Mouse (Mus musculus): Measurements from ENCODE around the gene Prtn3. TPM values are rescaled to one million over a fixed set of nuclear protein-coding genes. Genes with fewer than 3 reads are reported as not detected.

Prtn3 gene
- total RNA-seq (2014; rRNA removed; ENCODE audit: low replicate concordance) (not detected in 2 replicates), polyA plus RNA-seq (2015; fragmentation: Nextera tagmentation; extraction: Ambion mirVana) (0.70 and 0.74 TPM in 2 replicates)

DNA sequence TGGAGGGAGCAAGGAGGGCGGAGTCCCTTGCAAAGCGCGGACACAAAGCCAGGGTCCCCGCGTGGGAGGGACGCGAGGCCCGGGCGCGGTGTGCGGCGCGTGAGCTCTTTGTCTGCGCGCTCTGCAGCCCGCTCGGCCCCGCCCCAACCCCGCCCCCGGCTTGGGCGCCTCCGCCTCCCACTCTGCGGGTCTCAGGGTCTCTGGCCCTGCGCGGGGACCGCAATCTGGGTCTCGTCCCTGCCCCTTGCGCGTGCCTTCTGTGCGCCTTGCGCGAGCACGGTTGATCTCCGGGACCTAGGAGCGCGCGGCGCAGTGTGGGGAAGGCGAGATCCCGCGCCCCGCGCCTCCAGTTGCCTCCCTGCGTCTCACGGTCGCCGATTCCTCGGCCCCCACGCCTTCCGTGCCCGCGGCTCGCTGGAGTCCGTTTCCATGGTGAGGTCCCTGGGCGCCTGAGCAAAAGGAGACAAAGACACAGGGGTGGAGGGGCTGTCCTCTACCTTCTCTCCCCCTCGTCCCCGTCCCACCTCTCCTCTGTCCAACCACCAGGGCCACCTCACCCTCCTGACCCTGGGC lies at the start of gene Prtn3, which contains the start of gene Plppr3:
TSS of gene Prtn3 (plus strand) at position 187 of the 573 bp plus-strand sequence.
TSS of gene Plppr3 (minus strand) at position 345 of the 573 bp plus-strand sequence.
- Histone ChIP-seq H3K9me3 (replicated peaks; ENCODE audit: control insufficient read depth, low read length) (no peaks in the 10 kb centered on the region), H3K4me3 (ENCODE audit: low read depth, low read length) (peak within 1 kb of the TSS; percentile 59), H3K4me1 (ENCODE audit: control insufficient read depth, insufficient read depth) (no peaks in the 10 kb centered on the region), H3K9ac (replicated peaks; ENCODE audit: low read depth, low read length) (peak within 1 kb of the TSS; percentile 52), H3K36me3 (replicated peaks; ENCODE audit: control insufficient read depth, insufficient read depth, low read length) (no peaks in the 10 kb centered on the region), H3K27ac (ENCODE audit: low read depth) (no peak within 1 kb of the TSS), H3K27me3 (ENCODE audit: control insufficient read depth, insufficient read depth, low read length) (peaks cover 7% of the 10 kb centered on the region; the same call in 1 of the 2 replicates), H3K4me2 (ENCODE audit: low read depth, low read length) (peak within 1 kb of the TSS; percentile 93)
- ATAC-seq (ENCODE audit: insufficient read depth, low read depth): peak; percentile 47
- DNase-seq (ENCODE audit: low spot score): no peak
- WGBS: 2% methylated on average over 42 of the region's 57 CpGs
- TF ChIP-seq EP300 (IDR thresholded peaks at IDR 0.05; ENCODE audit: low read depth) (no peak), CTCF (IDR thresholded peaks at IDR 0.05; ENCODE audit: low read depth) (no peak)

DNA sequence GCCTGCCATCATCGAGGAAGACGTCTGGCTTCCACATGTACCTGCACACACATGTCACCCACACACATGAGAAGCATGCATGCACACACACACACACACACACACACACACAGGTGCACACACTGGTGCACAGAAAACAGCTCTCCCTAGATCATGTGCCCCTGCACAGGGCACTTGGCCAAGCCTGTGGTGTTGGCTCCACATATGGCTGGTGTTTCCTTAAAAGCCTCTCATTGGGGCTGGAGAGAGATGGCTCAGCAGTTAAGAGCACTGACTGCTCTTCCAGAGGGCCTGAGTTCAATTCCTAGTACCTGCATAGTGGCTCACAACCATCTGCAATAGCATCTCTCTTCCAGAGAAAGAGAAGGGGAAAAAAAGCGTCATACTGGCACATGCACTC lies 42.7 kb upstream of the Prtn3 start:
- Histone ChIP-seq H3K27ac (ENCODE audit: low read depth) (no peak overlapping the region), H3K9me3 (replicated peaks; ENCODE audit: control insufficient read depth, low read length) (no peaks in the 10 kb centered on the region), H3K4me2 (ENCODE audit: low read depth, low read length) (no peak overlapping the region), H3K9ac (replicated peaks; ENCODE audit: low read depth, low read length) (no peak overlapping the region), H3K27me3 (ENCODE audit: control insufficient read depth, insufficient read depth, low read length) (no peaks in the 10 kb centered on the region), H3K4me3 (ENCODE audit: low read depth, low read length) (no peak overlapping the region), H3K36me3 (replicated peaks; ENCODE audit: control insufficient read depth, insufficient read depth, low read length) (no peaks in the 10 kb centered on the region), H3K4me1 (ENCODE audit: control insufficient read depth, insufficient read depth) (0 out of 2 replicates have a peak, but pooled peaks cover 4% of the 10 kb centered on the region)
- DNase-seq (ENCODE audit: low spot score) (no peak), ATAC-seq (ENCODE audit: insufficient read depth, low read depth) (no peak)
- 78% methylated on average over 3 of the region's 3 CpGs for WGBS
- no peak for TF ChIP-seq EP300 (IDR thresholded peaks at IDR 0.05; ENCODE audit: low read depth)
- TF ChIP-seq CTCF (IDR thresholded peaks at IDR 0.05; ENCODE audit: low read depth): no peak

GRCm38 (mm10) chr10:79832026-79832785 lies 42.1 kb upstream of the Prtn3 start:
- ATAC-seq (ENCODE audit: insufficient read depth, low read depth) (no peak), DNase-seq (ENCODE audit: low spot score) (no peak)
- no peaks in the 10 kb centered on the region for H3K9me3 ChIP-seq (replicated peaks; ENCODE audit: control insufficient read depth, low read length)
- H3K27me3 ChIP-seq (ENCODE audit: control insufficient read depth, insufficient read depth, low read length): no peaks in the 10 kb centered on the region
- TF ChIP-seq CTCF (IDR thresholded peaks at IDR 0.05; ENCODE audit: low read depth): no peak
- TF ChIP-seq EP300 (IDR thresholded peaks at IDR 0.05; ENCODE audit: low read depth): no peak
- no peak overlapping the region for H3K9ac ChIP-seq (replicated peaks; ENCODE audit: low read depth, low read length)
- 56% methylated on average over 7 of the region's 7 CpGs for WGBS
- H3K4me3 ChIP-seq (ENCODE audit: low read depth, low read length): no peak overlapping the region
- 0 out of 2 replicates have a peak, but pooled peaks cover 4% of the 10 kb centered on the region for H3K4me1 ChIP-seq (ENCODE audit: control insufficient read depth, insufficient read depth)
- no peak overlapping the region for H3K27ac ChIP-seq (ENCODE audit: low read depth)
- no peak overlapping the region for H3K4me2 ChIP-seq (ENCODE audit: low read depth, low read length)
- H3K36me3 ChIP-seq (replicated peaks; ENCODE audit: control insufficient read depth, insufficient read depth, low read length): no peaks in the 10 kb centered on the region

DNA sequence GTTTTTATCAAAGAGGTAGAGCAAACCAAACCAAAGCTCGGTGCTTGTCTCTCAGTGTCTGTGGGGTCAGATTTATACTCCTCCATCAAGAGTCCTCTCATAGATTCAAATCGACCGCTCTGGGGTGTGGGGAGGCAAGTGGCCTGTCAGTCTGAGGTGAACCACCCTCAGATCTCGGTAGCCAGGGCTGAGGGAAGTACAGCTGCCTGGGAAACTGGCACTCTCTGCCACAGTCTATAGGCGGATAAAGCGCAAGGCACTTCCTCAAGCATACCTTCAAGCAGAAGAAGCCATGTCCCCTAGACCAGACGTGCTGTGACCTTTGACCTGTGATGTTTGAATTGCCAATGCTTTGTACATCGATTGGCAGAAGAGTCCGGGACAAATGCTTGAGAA lies 41.5 kb upstream of the Prtn3 start:
- TF ChIP-seq CTCF (IDR thresholded peaks at IDR 0.05; ENCODE audit: low read depth): no peak
- no peak for TF ChIP-seq EP300 (IDR thresholded peaks at IDR 0.05; ENCODE audit: low read depth)
- Histone ChIP-seq H3K36me3 (replicated peaks; ENCODE audit: control insufficient read depth, insufficient read depth, low read length) (no peaks in the 10 kb centered on the region), H3K4me1 (ENCODE audit: control insufficient read depth, insufficient read depth) (0 out of 2 replicates have a peak, but pooled peaks cover 4% of the 10 kb centered on the region), H3K9ac (replicated peaks; ENCODE audit: low read depth, low read length) (no peak overlapping the region), H3K27me3 (ENCODE audit: control insufficient read depth, insufficient read depth, low read length) (no peaks in the 10 kb centered on the region), H3K4me3 (ENCODE audit: low read depth, low read length) (no peak overlapping the region), H3K4me2 (ENCODE audit: low read depth, low read length) (no peak overlapping the region), H3K27ac (ENCODE audit: low read depth) (no peak overlapping the region), H3K9me3 (replicated peaks; ENCODE audit: control insufficient read depth, low read length) (no peaks in the 10 kb centered on the region)
- DNase-seq (ENCODE audit: low spot score): no peak
- WGBS: 75% methylated on average over 9 of the region's 9 CpGs
- no peak for ATAC-seq (ENCODE audit: insufficient read depth, low read depth)

DNA sequence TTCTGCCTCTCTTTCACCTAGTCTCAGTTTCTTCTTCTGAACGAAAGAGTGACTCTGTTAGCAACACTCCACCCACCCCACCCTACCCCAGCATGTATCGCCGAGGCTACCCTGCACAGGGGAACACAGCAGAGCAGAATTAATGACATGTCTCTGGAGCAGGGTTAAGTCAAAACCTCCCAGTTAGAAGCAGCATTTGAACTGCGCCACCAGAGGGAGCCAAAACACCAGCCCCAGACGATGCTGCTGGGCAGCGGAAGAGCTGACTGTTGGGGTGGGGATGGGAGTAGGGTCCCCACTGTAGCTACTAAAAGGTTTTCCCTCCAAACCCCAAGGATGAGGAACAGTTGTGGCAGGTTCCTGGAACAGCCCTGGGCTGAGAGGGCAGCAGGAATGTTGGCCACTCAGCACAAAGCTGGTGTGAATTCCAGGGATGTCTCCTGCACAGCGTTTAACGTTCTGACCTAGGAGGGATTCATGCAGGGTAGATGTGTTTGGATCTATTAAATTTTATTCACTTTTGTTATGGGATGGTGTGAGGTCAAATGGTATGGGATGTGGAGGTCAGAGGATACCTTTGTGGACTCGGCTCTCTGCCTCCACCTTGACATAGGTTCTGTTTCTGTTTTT lies 39.4 kb upstream of the Prtn3 start:
- no peaks in the 10 kb centered on the region for H3K9me3 ChIP-seq (replicated peaks; ENCODE audit: control insufficient read depth, low read length)
- H3K4me1 ChIP-seq (ENCODE audit: control insufficient read depth, insufficient read depth): 0 out of 2 replicates have a peak, but pooled peaks cover 4% of the 10 kb centered on the region
- ATAC-seq (ENCODE audit: insufficient read depth, low read depth) (peak; percentile 54; the same call in 1 of the 2 replicates), DNase-seq (ENCODE audit: low spot score) (peak; percentile 68)
- H3K4me2 ChIP-seq (ENCODE audit: low read depth, low read length): no peak overlapping the region
- WGBS: 14% methylated on average over 9 of the region's 9 CpGs
- TF ChIP-seq CTCF (IDR thresholded peaks at IDR 0.05; ENCODE audit: low read depth) (peak; percentile 92), EP300 (IDR thresholded peaks at IDR 0.05; ENCODE audit: low read depth) (no peak)
- H3K27me3 ChIP-seq (ENCODE audit: control insufficient read depth, insufficient read depth, low read length): no peaks in the 10 kb centered on the region
- H3K27ac ChIP-seq (ENCODE audit: low read depth): no peak overlapping the region
- no peak overlapping the region for H3K9ac ChIP-seq (replicated peaks; ENCODE audit: low read depth, low read length)
- no peaks in the 10 kb centered on the region for H3K36me3 ChIP-seq (replicated peaks; ENCODE audit: control insufficient read depth, insufficient read depth, low read length)
- no peak overlapping the region for H3K4me3 ChIP-seq (ENCODE audit: low read depth, low read length)
